Mouse (Mus musculus) liver (tissue): ENCODE results near the gene Gpsm1.
A peak's percentile ranks its signal among the peaks of the same experiment; 100 is the strongest.

Experiments
- DNase-seq: peaks from one replicate; pipeline ENCODE4 v3.0.0-alpha.2; 2020; ENCODE audit warnings: mixed read lengths

Gpsm1 gene

DNA sequence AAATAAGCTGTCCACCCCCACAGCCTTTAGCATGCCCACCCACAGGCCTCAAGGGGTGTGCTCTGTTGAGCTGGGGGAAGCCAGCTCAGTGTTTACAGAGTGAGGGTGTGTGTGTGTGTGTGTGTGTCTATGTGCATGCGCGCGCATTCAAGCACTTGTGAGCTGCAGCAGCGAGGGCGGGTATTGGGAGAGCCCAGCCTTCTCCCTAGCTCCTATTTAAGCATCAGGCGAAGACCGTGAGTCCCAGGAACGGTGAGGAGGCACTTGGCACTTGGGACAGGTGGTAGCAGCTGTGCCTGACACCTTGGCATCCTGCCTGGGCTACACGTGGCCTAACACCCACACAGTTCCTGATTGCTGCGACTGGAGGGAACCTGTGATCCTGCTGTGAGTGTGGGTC lies 26.7 kb downstream of the Gpsm1 start:
- peak; percentile 29 for DNase-seq

DNA sequence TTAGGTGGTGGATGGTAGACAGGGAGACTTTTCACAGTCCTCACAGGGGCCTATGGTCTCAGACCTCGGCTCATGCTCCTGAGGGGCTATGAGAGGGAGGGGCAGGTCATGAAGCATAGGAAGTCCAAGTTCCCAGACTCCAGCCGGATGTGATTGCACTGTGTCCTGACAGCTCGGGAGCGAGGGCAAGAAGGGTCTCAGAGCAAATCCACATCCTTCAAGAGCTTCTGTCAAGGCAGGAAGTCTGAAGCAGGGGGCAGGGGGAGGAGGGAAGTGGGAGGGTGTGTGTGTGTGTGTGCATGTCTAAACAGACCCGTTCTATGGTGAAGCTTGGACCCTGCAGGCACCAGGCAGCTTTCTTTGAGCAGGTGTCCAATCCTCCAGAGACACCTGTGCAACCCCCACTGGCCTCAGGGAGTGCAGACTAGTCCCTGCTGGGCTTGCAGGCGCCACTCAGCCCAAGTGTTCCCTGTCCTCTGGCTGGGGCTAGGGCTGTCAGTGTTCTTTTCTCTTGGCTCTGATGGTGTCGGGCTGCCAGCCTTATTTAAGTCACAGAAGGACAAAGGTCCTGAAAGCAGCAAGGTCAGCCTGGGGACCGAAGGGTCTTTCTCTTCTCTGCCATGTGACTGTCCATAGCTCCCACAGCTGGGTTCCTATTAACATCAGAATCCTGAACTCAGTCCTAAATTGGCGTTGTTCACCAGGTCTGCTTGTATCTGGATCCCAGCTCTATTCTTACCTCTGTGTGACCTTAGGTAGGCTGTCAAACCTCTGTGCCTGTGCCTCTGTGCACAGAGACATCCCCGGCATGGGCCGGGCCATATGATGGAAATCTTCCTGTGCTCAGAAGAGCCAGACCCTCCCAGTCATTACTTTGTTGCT lies 27.5 kb downstream of the Gpsm1 start:
- peak; percentile 27 for DNase-seq

DNA sequence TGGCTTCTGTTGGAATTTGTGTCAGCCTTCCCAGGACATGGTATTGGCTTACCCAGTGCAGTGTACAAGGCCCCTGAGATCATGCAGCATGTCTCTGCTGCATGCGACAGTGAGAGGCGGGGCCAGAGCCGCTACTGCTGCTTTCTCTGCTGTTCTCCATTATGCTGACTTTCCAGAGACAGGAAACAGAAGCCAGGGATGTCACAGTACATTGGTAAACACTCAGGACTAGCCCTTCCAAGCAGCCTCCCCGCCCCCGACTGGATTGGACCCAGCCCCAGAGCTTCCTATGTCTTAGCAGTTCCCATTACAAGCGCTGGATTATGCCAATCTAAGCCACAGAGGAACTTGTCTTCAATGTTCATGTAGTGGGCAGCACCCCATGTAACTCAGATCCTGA lies 32.9 kb downstream of the Gpsm1 start:
- DNase-seq = peak; percentile 31

DNA sequence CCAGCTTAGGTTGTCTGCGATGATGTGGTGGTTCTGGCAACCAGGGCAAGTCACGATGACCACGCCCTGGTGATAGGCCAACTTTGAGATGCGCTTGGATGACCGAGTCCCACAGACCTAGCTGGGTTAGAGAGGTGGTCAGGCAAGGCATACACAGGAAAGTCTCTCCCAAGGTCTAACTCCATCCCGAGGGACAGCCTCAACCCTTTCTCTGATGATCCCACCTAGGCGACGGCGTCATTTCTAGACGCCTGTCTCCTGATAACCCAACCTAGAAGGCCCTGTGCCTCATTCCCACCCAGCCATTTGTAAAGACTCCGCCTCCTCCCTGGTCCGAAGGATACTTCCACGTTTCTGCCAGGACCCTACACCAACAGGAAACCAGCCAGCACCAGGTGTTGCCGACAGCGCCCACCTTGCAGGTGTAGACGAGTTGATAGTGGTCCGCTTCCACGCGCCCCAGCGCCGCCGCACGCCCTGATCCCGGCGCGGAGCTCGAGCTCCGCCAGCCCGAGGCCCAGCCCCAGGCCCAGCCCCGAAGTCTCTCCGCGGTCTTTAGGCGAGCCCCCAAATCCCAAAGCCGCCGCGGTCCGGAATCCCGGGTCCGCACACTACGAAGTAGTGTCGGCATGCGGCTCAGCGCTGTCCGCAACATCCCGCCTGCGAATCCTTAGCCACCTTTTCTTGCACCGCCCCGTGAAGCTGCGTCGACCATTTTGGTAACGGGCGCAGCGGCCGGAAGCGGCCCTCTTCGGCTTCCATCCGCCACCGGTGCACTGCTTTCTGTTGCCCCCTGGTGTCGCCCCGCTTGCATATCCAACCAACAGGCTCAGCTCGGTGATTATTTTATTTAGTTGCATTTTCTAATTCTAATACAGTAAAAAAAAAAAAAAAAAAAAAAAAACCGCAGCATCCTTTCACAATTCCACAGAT lies 36.3 kb downstream of the Gpsm1 start, which contains the start of gene Dnlz:
TSS of gene Dnlz (minus strand) at position 753 of the 933 bp plus-strand sequence.
- DNase-seq = peak; percentile 91

DNA sequence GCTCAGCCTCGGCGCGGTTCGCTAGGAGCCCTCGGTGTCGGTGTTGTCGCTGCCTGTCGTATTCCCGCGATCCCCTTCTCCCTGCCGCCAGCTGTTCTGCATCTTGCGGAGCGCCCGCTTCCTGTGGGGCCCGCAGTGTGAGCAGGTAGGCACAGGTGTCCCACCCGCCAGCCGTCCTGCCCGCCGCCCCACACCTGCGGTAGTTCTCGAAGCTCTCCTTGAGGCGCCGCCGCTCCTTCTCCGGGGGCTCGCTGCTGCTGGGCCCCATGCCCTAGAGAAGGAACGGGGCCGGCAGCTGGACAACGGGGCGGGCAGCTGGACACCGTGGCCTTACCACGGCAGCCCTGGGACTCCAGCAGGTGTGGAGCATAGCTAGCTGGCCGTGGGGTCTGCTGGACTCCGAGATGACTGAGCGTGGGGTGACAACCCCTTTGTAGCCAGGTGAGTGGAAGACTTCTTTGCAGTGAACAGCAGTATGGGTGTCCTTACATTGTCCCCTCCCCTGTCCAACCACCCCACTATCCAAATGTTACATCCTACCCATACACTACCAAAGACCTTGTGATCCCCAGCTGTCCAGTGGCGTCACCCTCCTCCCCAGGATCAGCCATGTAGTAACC lies 37.1 kb downstream of the Gpsm1 start:
- DNase-seq = no peak

DNA sequence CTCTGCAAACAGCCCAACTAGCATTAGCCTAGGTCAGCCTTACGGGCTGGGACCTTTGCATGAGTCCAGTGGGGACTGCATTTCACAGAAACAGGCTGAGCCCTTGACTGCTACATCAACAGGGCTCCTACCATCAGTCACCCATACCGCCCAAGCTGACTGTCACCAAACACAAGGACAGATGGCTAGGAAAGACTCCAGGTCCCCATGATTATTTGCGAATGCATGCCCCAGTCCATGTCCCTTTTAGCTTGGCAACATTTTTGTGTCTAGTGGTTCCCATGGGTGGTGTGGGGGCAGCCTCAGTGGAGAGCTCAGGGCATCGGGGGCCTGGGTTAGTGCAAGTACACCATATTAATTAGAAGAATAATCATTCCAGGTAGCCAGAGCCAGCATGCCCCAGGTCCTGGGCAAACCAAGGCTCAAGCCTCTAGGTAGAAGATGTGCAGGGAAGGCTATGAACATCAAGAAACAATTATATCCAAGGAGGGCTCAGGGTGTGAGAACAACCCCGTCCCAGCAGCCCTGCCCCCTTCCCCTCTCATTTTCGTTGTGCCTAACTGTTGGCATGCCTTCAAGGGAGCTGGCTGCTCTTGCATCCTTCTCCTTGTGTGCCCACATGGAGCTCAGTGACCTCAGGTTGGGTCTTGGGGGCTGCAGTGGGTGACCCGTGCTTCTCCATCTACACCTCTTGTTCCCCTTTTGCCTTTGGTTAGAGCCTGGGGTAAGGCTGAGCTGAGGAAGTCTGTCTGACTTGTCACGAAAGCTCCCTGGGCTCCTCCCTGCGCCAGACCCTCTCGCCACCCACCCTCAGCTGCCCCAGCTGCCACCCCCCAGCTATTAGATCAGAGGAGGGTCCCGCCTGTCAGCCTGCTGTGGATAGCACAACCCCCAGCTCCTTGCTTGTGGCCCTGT lies 38.0 kb downstream of the Gpsm1 start:
- DNase-seq = no peak

DNA sequence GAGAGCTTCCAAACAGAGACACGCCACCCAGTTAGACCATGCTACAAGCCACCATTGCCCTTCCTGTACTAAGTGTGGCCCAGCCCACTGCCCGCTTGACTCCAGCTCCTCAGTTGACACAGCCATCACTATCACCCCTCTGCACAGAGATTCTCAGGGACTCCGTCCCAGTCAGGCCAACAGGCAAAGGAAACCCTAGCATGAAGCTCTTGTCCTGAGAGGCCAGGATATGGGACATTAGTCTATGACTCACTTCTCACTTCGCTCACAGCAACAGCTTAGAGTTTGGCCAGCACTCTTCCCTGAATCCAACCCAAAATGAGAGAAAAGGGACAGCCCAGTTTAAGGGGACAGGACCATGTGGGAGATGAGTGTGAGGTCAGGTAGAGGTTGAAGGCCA lies 39.1 kb downstream of the Gpsm1 start:
- DNase-seq = no peak

DNA sequence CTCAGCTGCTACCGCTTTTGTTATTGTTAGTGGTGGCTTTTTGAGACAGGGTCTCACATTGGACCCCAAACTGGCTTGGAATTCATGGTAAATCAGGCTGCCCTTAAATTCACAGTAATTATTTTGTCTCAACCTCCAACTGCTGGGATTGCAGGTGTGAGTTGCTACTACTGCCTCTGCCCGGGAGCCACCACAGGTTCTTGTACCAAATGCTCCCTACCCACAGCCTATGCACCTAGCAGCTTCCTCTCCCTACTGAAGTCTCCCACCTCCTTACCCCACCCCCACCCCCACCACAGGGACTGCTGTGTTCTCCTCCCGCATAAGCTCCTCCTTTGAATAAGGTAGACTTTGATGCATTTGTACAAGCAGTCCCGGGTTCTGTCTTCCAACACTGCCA lies 40.9 kb downstream of the Gpsm1 start:
- no peak for DNase-seq

DNA sequence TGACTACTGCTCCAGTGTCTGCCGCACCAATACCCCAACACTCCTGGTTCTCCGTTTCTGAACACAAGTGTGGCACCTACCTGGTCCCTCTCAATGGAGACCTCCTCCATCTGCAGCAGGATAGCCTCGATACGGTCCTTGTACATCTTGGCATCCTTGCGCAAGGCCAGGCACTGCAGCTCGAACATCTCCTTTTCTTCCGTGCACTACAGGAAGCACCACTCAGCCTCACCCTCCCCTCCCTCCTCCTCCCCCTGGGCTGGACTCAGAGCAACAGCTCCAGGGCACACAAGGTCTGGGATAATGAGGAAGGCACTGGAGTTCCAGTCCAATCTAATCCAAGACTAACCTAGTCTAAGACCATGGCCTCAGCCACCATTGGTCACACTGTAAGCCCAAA lies 41.4 kb downstream of the Gpsm1 start:
- no peak for DNase-seq

DNA sequence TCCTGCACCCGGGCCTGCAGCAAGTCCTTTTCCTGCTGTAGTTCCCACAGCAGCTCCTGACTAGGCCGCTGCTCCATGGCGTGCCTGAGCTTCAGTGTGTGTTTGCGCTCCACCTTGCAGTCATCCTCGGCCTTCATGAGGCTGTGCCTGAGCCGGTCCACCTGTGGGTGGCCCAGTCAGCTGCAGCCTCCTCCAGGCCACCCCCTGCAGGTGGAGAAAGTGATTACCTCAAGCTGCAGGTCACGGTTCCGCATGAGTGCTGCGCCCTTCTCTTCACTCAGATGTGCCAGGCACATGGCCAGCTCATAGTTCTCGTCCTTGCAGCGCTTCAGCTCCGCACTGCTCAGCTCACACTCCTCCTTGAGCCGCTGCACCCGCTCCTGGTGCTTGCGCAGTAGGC lies 42.2 kb downstream of the Gpsm1 start:
- no peak for DNase-seq

DNA sequence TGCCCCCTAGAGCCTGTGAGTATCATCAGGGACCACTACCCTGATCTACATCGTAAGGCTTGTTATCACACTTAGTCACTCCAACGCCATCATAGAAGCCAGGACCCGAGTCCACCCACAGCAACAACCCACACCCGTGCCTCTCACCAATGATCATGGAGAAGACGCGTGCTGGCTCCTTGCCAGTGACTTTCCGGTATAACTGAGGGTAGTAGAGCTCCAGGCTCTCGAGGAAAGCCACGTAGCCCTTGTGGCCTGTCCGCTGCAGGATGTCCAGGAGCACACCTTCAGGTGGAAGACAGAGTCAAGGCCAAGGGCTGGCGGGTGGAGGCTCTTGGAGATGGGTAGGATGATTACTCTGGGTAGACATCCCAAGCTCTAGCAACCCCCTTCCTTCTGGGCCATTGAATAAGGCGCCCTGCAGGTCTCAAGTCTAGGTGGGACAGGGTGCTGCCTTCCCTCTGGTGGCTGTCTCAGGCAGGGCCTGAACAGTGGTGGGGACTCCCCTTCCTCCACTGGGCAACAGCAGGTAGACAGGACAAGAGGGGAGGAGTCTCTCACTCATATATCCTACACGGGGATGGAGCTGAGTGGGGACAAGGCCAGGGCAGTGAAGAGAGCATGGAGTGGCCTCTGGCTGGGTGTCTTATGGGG lies 43.5 kb downstream of the Gpsm1 start:
- no peak for DNase-seq

DNA sequence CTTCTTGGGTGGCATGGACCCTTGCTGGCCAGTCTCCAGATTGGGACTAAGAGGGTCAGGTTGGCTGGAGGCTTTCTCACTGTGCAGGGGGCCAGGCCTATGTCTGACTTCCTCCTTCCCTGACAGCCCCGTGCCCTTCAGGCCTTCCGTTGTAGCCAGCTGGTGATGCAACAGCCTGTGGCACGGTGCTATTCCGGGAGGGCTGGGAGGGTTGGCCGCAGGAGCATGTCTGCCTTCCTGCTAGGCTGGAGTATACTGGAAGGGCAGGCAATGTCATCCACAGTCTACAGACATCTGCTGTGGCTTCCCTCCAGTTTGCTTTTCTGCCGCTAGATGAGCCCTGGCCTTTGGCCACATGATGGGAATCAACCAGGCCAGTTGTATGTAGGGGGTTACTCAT lies 44.7 kb downstream of the Gpsm1 start:
- DNase-seq = peak; percentile 36

DNA sequence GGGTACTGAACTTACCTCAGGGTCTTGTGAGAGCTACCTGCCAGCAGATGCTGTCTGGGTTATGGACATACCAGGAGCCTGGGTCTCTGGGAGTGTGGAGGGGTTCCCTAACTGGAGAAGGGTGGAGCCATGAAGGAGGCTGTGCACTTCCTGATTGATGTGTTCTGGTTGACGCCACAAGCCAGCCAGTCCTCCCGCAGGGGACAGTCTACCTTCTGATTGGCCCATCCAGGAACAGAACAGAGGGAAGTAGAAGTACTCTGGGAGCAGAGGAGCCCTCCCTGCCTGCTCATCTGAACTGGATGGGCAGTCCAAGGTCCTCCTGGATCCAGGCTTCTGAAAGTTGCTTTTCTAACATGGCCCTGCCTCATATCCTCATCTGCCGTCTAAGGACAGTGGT lies 45.5 kb downstream of the Gpsm1 start, which contains the start of gene Card9:
TSS of gene Card9 (minus strand) at position 147 of the 400 bp plus-strand sequence.
- DNase-seq = peak; percentile 31

DNA sequence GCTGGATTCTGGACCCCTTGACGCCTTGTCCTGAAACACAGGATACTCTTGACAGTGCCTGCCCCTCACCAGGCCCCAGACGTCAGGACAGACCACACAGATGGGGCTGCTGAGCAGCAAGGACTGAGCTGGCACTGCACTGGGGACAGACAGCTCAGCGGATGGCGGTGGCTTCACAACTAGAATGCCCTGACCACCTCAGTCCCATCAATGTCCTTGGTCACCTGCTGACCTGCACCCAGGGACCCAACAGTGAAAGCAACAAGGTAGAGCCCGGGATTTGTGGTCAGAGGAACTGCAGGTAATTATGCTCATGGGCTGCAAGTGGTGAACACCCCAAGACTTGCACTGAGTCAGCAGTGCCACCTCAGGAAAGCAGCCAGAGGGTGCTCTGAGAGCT lies 47.7 kb downstream of the Gpsm1 start:
- no peak for DNase-seq

DNA sequence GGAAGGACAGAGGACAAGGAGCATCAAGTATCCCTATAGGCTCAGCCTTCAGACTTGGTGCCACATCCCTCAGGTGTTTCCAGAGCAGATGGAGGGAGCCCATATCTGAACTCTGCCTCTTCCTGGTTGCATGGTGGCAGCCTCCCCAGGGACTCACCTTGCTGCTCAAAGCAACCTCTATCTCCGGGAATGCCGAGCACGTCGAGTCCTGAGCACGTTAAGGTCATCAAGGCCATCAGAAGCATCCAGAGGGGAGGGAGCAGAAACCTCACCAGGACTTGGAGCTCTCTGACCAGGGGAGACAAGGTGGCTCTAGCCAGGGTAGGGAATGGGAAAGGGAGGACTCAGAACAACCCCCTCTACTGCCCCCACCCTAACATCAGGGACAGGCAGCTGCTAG lies 48.2 kb downstream of the Gpsm1 start:
- DNase-seq = no peak

DNA sequence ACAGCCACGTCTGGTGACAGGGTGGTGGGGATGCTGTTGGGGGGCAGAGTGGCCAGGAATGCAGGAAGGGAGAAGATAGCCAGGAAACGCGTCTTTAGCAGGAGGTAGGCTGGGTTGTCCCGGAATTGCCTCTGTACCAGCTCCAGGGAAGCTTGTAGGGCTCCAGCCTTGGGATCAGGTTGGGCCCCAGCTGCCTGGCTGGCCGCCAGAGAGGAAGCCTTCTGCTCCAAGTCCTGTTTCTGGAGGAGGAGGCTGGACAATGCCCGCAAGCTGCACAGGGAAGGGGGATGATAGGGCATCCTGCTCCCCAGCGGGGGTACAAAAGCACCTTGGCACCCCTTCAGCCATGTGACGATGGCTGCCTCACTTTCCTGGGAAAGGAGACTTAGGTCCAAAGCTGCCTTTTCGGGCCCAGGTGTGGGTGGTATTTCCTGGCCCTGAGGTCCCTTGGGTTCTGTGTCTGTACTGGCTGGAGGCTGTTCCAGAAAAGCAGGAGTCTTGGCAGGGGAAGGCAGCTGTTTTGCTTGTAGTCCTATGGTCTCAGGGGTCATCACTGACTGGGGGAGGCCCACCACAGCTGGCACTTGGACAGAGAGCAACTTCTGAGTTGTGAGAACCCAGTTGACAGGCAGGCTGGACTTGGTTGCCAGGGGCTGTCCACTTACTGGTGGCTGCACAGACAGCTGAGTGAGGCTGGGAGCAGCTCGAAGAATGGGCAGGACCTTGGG lies 49.6 kb downstream of the Gpsm1 start:
- DNase-seq = no peak

DNA sequence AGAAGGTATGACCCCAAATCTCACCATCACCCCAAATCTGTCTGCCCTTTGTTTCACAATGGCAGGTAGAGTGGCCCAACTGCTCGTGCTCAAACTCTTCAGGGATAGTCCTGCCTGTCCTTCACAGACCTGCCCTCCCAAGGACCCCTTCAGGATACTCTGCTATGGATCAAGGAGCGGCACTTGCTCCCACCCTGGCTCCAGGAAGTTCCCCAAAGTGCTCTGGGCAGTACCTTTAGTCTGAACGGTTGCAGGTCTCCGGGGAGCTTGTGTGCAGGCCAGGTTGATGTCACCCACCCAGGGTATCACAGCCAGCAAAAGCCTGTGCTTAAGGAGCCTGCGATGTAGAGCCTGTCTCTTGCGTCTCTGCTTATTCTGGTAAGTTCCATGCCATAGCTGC lies 52.6 kb downstream of the Gpsm1 start:
- DNase-seq = no peak

DNA sequence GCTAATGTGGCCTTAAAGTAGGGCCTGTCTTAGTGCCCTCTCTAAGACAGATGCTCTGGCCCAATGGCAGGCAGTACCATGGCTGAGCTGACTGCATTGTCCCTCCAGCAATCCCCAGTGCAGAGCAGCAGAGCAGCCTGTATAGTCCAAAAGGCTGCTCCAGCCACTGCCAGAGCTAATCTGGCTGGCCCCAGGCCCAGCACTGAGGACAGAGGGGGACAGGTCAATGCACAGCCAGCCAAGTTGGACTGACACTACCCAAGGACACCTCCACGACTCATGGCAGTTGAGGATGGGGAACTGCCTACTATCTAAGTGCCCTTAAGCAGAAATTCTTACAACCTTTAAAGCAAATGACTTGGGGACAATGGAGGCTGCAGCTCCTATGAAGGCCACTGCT lies 53.3 kb downstream of the Gpsm1 start:
- no peak for DNase-seq

DNA sequence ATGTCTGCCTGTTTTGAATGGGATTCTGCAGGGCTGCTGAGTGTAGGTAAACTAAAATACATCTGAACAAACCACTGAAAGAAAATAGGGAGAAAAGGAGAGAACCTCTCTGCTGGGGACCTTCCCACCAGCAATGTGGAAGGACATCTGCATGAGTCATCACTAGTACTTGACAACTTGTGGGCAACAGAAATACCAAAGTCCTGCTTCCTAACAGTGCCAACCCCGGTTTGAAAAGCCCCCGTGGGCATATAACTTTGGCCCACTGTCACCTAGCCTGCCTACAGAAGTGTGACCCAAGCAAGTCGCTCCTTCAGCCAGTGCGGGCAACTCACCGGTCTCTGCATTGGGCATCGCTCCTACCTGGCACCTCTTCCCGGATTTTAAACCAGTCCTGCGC lies 57.1 kb downstream of the Gpsm1 start:
- no peak for DNase-seq

DNA sequence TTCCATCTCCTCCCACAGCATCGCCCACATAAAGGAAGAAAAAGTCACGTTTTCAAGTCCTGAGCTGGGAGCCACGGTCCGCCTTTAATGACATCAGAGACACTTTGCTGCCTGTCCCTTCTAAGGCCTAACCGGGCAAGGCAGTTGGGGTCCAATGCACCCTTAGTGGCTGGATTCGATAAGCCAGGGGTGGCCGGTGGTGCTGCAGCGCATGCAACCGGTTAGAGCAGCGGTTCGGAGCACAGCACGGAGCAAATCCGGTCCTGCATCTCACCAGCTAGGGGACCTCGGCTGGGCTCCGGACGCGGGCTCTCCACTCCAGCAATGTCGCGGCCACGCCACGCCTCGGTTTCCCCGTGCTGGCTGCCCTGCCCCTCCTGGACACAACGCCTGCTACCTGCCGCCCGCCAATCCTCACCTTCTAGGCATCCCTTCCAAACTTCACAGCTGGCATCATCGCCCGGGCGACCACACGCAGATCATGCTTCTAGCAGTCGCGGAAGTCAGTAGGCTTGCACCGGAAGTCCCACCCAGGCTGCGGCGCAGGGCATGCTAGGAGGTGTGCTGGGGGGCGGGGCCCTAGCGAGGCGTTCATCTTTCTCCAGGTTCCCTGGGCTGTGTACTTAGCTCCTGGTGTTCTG lies 64.9 kb downstream of the Gpsm1 start, which contains the start of gene Snapc4:
TSS of gene Snapc4 (minus strand) at position 523 of the 641 bp plus-strand sequence.
- peak; percentile 88 for DNase-seq
